In genomic region chr7:19523757-19524419, GRCm38 (mm10) we compare ENCODE assay signal across 8 mouse cellular contexts. TPM values are rescaled to one million over a fixed set of nuclear protein-coding genes. Genes with fewer than 3 reads are reported as not detected.
DNase-seq lines count a peak whose midpoint lies in the region; ATAC-seq and TF ChIP-seq lines count a peak whose summit lies in the region.

No protein-coding gene starts in this region.

- H3K27ac ChIP-seq in forebrain, embryonic 12.5 days: no peak overlapping the region
- no peak overlapping the region for H3K27ac ChIP-seq in neural tube, embryonic 13.5 days (replicated peaks)

- peak overlapping the region; percentile 49 for H3K9ac ChIP-seq in forebrain, embryonic 12.5 days
- peak overlapping the region; percentile 67 for H3K9ac ChIP-seq in neural tube, embryonic 13.5 days

- intact Hi-C loops in heart, postnatal 14 days (cut with DNase I): no loop called here

- H3K36me3 ChIP-seq in forebrain, embryonic 12.5 days (replicated peaks): peaks cover 2% of the 10 kb centered on the region
- peaks cover 5% of the 10 kb centered on the region for H3K36me3 ChIP-seq in neural tube, embryonic 13.5 days

- peak overlapping the region; percentile 58 for H3K4me2 ChIP-seq in forebrain, embryonic 12.5 days
- H3K4me2 ChIP-seq in neural tube, embryonic 13.5 days: peak overlapping the region; percentile 72

- peak; percentile 69 for ATAC-seq in forebrain, embryonic 12.5 days (ENCODE audit: low FRiP score)
- ATAC-seq in neural tube, embryonic 13.5 days (ENCODE audit: low read depth): peak; percentile 76

- TF ChIP-seq POLR2A in lung, adult 2 months (IDR thresholded peaks at IDR 0.05; ENCODE audit: borderline replicate concordance, extremely low read depth, low read depth, low read length): no peak

- WGBS in forebrain, embryonic 12.5 days: 1% methylated on average over 64 of the region's 64 CpGs
- WGBS in lung, adult 2 months: 1% methylated on average over 64 of the region's 64 CpGs
- 2% methylated on average over 64 of the region's 64 CpGs for WGBS in neural tube, embryonic 13.5 days

- TF ChIP-seq CTCF in lung, adult 2 months (IDR thresholded peaks at IDR 0.05; ENCODE audit: insufficient read depth, low read length): 0 out of 2 replicates have a peak, but pooled peaks have one; percentile 5

- H3K27me3 ChIP-seq in forebrain, embryonic 12.5 days: peaks cover 70% of the 10 kb centered on the region
- H3K27me3 ChIP-seq in neural tube, embryonic 13.5 days: peaks cover 71% of the 10 kb centered on the region

- H3K9me3 ChIP-seq in forebrain, embryonic 12.5 days: no peaks in the 10 kb centered on the region
- no peaks in the 10 kb centered on the region for H3K9me3 ChIP-seq in neural tube, embryonic 13.5 days

- H3K4me1 ChIP-seq in forebrain, embryonic 12.5 days: peaks cover 29% of the 10 kb centered on the region
- H3K4me1 ChIP-seq in lung, adult 2 months (ENCODE audit: control insufficient read depth, insufficient read depth, low read length): peaks cover 17% of the 10 kb centered on the region
- peaks cover 33% of the 10 kb centered on the region for H3K4me1 ChIP-seq in neural tube, embryonic 13.5 days (replicated peaks)

- peak; percentile 54 to 60 for DNase-seq in B cell, adult 2 months
- peak; percentile 16 for DNase-seq in T-cell, adult 2 months (ENCODE audit: low spot score)
- DNase-seq in heart, postnatal 14 days: peak; percentile 65 to 70
- DNase-seq in layer of hippocampus, adult 9-11 months: peak; percentile 58
- peak; percentile 58 for DNase-seq in lung, adult 2 months
- DNase-seq in c-Kit-positive CD71-positive TER-119-positive erythroid progenitor cells, embryonic 14.5 days (ENCODE audit: low spot score): no peak

- H3K4me3 ChIP-seq in forebrain, embryonic 12.5 days (replicated peaks): peak overlapping the region; percentile 36
- peak overlapping the region; percentile 31 for H3K4me3 ChIP-seq in lung, adult 2 months (replicated peaks; ENCODE audit: extremely low read depth, low read depth, low read length)
- peak overlapping the region; percentile 38 for H3K4me3 ChIP-seq in neural tube, embryonic 13.5 days

RNA-seq across cellular contexts. Expression of gene Nkpd1, which starts 6.2 kb away (rescaled TPM):
- 0.17 TPM in 1 of 2 replicates, not detected in the other for polyA plus RNA-seq in forebrain, embryonic 12.5 days (2016; fragmentation: Nextera tagmentation; extraction: Ambion mirVana)
- not detected for total RNA-seq in heart, postnatal 14 days (2021)
- 0.62 and 17.3 TPM in 2 replicates for polyA plus RNA-seq in lung, adult 2 months (2012; rRNA removed)
- 0.14 TPM in 1 of 2 replicates, not detected in the other for polyA plus RNA-seq in neural tube, embryonic 13.5 days (2015; fragmentation: Nextera tagmentation; extraction: Ambion mirVana)

RNA-seq across cellular contexts. Expression of gene Trappc6a, which starts 15.7 kb away (rescaled TPM):
- 43.6 and 47.5 TPM in 2 replicates for polyA plus RNA-seq in forebrain, embryonic 12.5 days (2016; fragmentation: Nextera tagmentation; extraction: Ambion mirVana)
- total RNA-seq in heart, postnatal 14 days (2021): 10 to 100 TPM; 48.9 to 49.6 TPM
- polyA plus RNA-seq in lung, adult 2 months (2012; rRNA removed): 63.1 and 93.4 TPM in 2 replicates
- 46.4 and 49.0 TPM in 2 replicates for polyA plus RNA-seq in neural tube, embryonic 13.5 days (2015; fragmentation: Nextera tagmentation; extraction: Ambion mirVana)

RNA-seq across cellular contexts. Expression of gene Bloc1s3, which starts 15.7 kb away (rescaled TPM):
- polyA plus RNA-seq in forebrain, embryonic 12.5 days (2016; fragmentation: Nextera tagmentation; extraction: Ambion mirVana): 3.5 and 3.9 TPM in 2 replicates
- 1 to 10 TPM; 2.0 to 2.2 TPM for total RNA-seq in heart, postnatal 14 days (2021)
- 12.2 and 12.9 TPM in 2 replicates for polyA plus RNA-seq in lung, adult 2 months (2012; rRNA removed)
- 3.5 and 3.6 TPM in 2 replicates for polyA plus RNA-seq in neural tube, embryonic 13.5 days (2015; fragmentation: Nextera tagmentation; extraction: Ambion mirVana)

RNA-seq across cellular contexts. Expression of gene Ppp1r37, which starts 39.0 kb away (rescaled TPM):
- polyA plus RNA-seq in forebrain, embryonic 12.5 days (2016; fragmentation: Nextera tagmentation; extraction: Ambion mirVana): 34.9 and 35.4 TPM in 2 replicates
- 10 to 100 TPM; 41.3 to 41.5 TPM for total RNA-seq in heart, postnatal 14 days (2021)
- polyA plus RNA-seq in lung, adult 2 months (2012; rRNA removed): 113 and 121 TPM in 2 replicates
- polyA plus RNA-seq in neural tube, embryonic 13.5 days (2015; fragmentation: Nextera tagmentation; extraction: Ambion mirVana): 32.7 and 36.5 TPM in 2 replicates

RNA-seq across cellular contexts. Expression of gene Zfp296, which starts 53.2 kb away (rescaled TPM):
- 0.18 and 0.34 TPM in 2 replicates for polyA plus RNA-seq in forebrain, embryonic 12.5 days (2016; fragmentation: Nextera tagmentation; extraction: Ambion mirVana)
- total RNA-seq in heart, postnatal 14 days (2021): under 1 TPM; 0.20 to 0.36 TPM
- polyA plus RNA-seq in lung, adult 2 months (2012; rRNA removed): 4.3 and 5.0 TPM in 2 replicates
- 0.40 TPM in 1 of 2 replicates, not detected in the other for polyA plus RNA-seq in neural tube, embryonic 13.5 days (2015; fragmentation: Nextera tagmentation; extraction: Ambion mirVana)
